Mouse (Mus musculus) megakaryocyte, embryonic 14.5 days (primary cell): ENCODE data around the gene Styx. TPM values are rescaled to one million over a fixed set of nuclear protein-coding genes. Genes with fewer than 3 reads are reported as not detected.
A peak's percentile ranks its signal among the peaks of the same experiment; 100 is the strongest.
"Not testable (repeated sequence)": the region's sequence is repeated elsewhere in the genome, so short reads cannot be mapped to it uniquely, and the experiment has no call there.

Experiments used
- H3K27me3 ChIP-seq: replicated peaks from 2 replicates; pipeline ENCODE3; 2012; ENCODE audit warnings: inconsistent platforms
- H3K36me3 ChIP-seq: replicated peaks from 2 replicates; pipeline ENCODE3; 2012; ENCODE audit warnings: low read length, inconsistent platforms, mixed read lengths
- H3K4me1 ChIP-seq: 2 replicates; pipeline ENCODE4 v1.6.1; 2012; ENCODE audit warnings: inconsistent platforms
- H3K4me3 ChIP-seq: replicated peaks from 2 replicates; pipeline ENCODE3; 2012; ENCODE audit warnings: moderate library complexity, mild to moderate bottlenecking, inconsistent platforms
- H3K9me3 ChIP-seq: 2 replicates; pipeline ENCODE4 v1.6.1; 2012; ENCODE audit warnings: inconsistent platforms
- FLI1 ChIP-seq: IDR thresholded peaks from 2 replicates; pipeline ENCODE4 v1.6.1; 2012; ENCODE audit warnings: low read length, inconsistent platforms, mixed read lengths
- GATA1 ChIP-seq: IDR thresholded peaks from 3 replicates; pipeline ENCODE4 v1.6.1; 2012; ENCODE audit warnings: mixed read lengths, low read length, inconsistent platforms, borderline replicate concordance
- polyA plus RNA-seq: library from polyadenylated mRNA; stranded (reverse); fragments of >175 nt; gene quantifications from 2 replicates; pipeline ENCODE4 v1.2.3, GENCODE M21; 2012; ENCODE audit warnings: low replicate concordance; ENCODE audit not compliant: insufficient read depth

Styx gene
- polyA plus RNA-seq, 1 experiment, result 46.9 TPM

DNA sequence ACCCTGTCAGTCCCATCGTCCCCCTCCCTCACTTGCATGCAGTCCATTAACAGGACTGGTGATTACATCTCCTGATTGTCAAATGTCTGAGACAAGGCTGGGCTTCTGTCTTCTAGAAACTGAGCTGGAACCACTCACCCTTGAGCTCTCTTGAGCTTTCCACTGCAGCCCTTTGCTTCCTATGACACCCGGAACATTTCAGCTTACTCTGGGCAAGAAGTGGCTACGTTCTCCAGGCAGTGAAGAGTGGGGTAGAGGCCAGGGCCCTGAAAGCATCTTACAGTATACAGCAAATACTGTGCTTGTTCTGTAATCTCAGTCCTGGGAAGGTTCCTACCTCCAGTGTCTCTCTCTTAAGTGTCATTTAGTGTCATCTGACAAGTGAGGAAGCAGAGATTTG lies 38.3 kb downstream of the Styx start:
- H3K36me3 ChIP-seq, result peaks cover 3% of the 10 kb centered on the region
- no peaks in the 10 kb centered on the region for H3K27me3 ChIP-seq
- peak overlapping the region; percentile 95 for H3K4me3 ChIP-seq
- peaks cover 26% of the 10 kb centered on the region for H3K4me1 ChIP-seq
- TF ChIP-seq FLI1 (no peak), GATA1 (no peak)
- H3K9me3 ChIP-seq, result no peaks in the 10 kb centered on the region

DNA sequence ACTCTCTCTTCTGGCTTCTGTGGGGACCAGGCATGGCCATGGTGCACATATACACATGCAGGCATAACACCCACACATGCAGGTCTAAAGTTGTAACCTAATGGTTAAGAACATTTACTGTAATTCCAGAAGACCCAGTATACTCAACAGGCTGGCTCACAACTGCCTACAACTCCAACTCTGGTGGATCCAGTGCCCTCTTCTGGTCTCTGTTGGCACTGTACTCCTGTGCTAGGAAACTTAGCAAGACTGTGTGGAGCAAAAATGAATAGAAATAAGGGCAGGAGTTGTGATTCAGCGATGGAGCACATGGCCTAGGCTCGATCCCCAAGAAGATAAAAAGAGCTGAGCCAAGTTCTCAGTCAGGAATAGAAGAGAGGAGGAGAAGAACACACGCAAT lies 48.9 kb downstream of the Styx start:
- Histone ChIP-seq H3K9me3 (no peaks in the 10 kb centered on the region), H3K4me3 (no peak overlapping the region), H3K4me1 (no peaks in the 10 kb centered on the region), H3K27me3 (no peaks in the 10 kb centered on the region), H3K36me3 (no peaks in the 10 kb centered on the region)
- TF ChIP-seq FLI1 (no peak), GATA1 (no peak)

DNA sequence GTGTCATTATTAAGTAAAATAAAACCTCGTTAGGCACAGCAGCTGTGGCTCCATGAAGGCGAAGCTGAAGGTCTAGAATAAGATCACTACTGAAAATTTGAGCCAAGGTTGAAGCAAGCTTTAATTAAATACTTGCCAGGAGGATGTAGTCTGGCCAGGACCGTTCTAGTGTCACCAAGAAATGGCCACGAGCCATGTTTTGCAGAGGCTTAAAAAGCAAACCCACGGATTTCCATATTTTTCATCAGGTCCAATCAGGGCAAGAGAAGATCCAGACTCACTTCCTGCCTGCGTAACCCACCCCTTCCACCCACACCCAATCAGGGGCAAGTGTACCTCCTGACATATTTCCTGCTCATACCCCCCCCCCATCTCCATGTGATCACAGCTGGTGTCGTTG lies 52.8 kb downstream of the Styx start:
- H3K4me3 ChIP-seq, result no peak overlapping the region
- H3K9me3 ChIP-seq, result no peaks in the 10 kb centered on the region
- TF ChIP-seq GATA1 (no peak), FLI1 (no peak)
- no peaks in the 10 kb centered on the region for H3K36me3 ChIP-seq
- no peaks in the 10 kb centered on the region for H3K4me1 ChIP-seq
- H3K27me3 ChIP-seq, result no peaks in the 10 kb centered on the region

DNA sequence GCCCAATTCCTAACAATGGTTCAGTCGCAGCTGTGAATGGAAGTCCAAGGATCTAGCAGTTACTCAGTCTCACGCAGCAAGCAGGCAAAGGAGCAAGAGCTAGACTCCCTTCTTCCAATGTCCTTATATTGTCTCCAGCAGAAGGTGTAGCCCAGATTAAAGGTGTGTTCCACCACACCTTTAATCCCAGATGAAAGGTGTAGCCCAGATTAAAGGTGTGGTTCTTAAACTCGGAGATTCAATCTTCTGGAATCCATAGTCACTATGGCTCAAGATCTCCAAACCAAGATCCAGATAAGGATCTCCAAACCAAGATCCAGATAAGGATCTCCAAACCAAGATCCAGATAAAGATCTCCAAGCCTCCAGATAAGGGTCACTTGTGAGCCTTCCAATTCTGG lies 53.9 kb downstream of the Styx start, which contains the start of gene Gnpnat1:
TSS of gene Gnpnat1 (minus strand) at position 101 of the 400 bp plus-strand sequence.
- H3K9me3 ChIP-seq, H3K36me3 ChIP-seq, H3K4me3 ChIP-seq, H3K27me3 ChIP-seq, H3K4me1 ChIP-seq: not testable (repeated sequence)

DNA sequence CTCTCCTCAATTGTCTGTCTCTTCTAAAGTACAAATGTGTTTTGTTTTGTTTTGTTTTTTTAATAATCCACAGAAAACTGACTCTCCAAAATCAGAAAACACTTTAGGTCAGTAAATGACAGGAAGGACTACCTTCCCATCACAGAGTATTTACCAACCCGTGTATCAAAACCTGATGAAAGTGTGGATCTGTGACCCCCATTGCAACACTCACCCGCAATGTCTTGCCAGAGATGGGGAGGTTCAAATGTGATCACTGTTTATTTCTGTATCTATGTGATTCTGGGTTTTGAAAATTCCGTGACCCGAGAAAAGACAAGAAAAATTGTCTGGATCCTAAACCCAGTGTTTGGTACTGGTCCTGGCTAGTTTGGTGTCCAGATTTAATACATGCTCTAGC lies 65.4 kb downstream of the Styx start:
- no peak overlapping the region for H3K4me3 ChIP-seq
- H3K36me3 ChIP-seq, result no peaks in the 10 kb centered on the region
- H3K9me3 ChIP-seq, result no peaks in the 10 kb centered on the region
- TF ChIP-seq FLI1, result no peak
- H3K27me3 ChIP-seq, result peaks cover 2% of the 10 kb centered on the region
- H3K4me1 ChIP-seq, result no peaks in the 10 kb centered on the region

DNA sequence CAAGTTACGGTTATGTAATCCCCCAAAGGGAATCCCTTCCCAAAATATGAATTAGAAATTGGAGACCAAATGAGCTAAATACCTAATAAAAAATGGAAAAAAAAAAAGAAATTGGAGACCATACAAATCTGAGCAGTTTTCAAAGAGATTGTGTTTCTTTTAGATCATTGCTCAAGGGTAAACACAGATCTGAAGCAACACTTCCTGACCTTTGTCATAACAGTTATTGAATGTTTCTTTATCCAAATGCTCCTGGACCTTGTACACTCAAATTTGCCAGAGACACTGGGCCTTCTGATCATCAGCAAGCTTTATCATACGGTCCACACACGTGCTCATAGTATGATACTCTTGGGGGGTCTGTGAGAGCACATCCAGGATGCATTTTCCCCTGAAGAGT lies 67.7 kb downstream of the Styx start:
- peaks cover 4% of the 10 kb centered on the region for H3K27me3 ChIP-seq
- H3K4me3 ChIP-seq, result no peak overlapping the region
- no peaks in the 10 kb centered on the region for H3K9me3 ChIP-seq
- no peak for TF ChIP-seq FLI1
- no peak for TF ChIP-seq GATA1
- no peaks in the 10 kb centered on the region for H3K36me3 ChIP-seq
- peaks cover 7% of the 10 kb centered on the region; the same call in 1 of the 2 replicates for H3K4me1 ChIP-seq

DNA sequence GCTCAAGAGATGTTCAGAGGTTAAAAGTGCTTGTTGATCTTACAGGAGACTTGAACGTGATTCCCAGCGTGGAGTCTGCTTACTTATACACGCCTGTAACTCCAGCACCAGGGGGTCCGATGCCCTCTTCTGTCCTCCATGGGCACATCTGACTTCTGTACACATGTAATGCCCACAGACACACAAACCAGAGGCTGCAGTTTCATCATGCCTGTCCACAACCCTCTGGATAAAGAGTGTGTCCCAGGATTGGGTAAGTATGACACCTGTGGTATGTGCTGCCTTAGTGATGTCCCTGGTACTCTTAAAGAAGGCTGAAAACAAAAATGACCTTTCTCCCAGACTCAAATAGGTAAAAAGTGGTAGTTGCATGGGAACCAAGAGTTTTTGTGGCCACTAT lies 68.4 kb downstream of the Styx start:
- Histone ChIP-seq H3K4me3 (no peak overlapping the region), H3K4me1 (peaks cover 7% of the 10 kb centered on the region; the same call in 1 of the 2 replicates), H3K9me3 (no peaks in the 10 kb centered on the region), H3K36me3 (no peaks in the 10 kb centered on the region), H3K27me3 (peaks cover 4% of the 10 kb centered on the region)
- no peak for TF ChIP-seq FLI1
- no peak for TF ChIP-seq GATA1

DNA sequence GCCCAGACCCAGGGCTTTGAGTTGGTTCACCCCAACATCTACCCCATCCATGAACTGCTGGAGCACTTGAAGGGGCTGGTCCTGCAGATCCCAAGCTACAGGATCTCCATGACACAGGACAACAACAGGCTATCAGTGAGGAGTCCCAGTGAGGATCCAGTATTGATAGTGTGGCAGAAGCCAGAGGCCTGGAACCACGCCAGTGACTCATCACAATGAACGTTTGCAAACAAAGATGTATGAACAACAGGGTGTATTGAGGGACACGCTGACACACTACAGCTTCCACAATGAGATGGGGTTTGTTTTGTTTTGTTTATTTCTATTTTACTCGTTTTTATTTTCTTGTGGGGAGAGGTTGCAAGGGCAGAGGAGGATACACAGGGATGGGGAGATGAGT lies 71.5 kb downstream of the Styx start:
- Histone ChIP-seq H3K4me3 (no peak overlapping the region), H3K36me3 (no peaks in the 10 kb centered on the region), H3K4me1 (peaks cover 7% of the 10 kb centered on the region; the same call in 1 of the 2 replicates), H3K27me3 (peaks cover 6% of the 10 kb centered on the region), H3K9me3 (0 out of 2 replicates have a peak, but pooled peaks cover 5% of the 10 kb centered on the region)
- no peak for TF ChIP-seq GATA1
- TF ChIP-seq FLI1, result no peak

DNA sequence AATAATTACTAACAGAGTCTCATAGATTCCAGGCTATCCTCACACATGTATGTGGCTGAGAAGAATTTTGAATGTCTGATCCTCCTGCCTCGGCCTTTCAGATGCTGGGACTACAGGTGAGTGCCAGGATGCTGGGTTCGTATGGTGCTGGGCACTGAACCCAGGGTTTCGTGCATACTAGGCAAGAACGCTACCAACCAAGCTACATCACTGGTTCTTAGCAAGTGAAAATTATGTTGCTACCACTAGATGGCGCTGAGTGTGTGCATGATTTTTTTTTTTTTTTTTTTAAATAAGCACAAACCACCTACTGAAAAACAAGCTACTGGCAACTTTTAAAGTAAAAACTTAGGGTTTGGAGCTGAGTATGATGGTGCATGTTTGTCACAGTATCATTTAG lies 72.3 kb downstream of the Styx start:
- Histone ChIP-seq H3K9me3 (peaks cover 9% of the 10 kb centered on the region; the same call in 1 of the 2 replicates), H3K27me3 (peaks cover 6% of the 10 kb centered on the region), H3K36me3 (no peaks in the 10 kb centered on the region), H3K4me1 (peaks cover 7% of the 10 kb centered on the region; the same call in 1 of the 2 replicates), H3K4me3 (no peak overlapping the region)
- TF ChIP-seq FLI1 (no peak), GATA1 (no peak)

DNA sequence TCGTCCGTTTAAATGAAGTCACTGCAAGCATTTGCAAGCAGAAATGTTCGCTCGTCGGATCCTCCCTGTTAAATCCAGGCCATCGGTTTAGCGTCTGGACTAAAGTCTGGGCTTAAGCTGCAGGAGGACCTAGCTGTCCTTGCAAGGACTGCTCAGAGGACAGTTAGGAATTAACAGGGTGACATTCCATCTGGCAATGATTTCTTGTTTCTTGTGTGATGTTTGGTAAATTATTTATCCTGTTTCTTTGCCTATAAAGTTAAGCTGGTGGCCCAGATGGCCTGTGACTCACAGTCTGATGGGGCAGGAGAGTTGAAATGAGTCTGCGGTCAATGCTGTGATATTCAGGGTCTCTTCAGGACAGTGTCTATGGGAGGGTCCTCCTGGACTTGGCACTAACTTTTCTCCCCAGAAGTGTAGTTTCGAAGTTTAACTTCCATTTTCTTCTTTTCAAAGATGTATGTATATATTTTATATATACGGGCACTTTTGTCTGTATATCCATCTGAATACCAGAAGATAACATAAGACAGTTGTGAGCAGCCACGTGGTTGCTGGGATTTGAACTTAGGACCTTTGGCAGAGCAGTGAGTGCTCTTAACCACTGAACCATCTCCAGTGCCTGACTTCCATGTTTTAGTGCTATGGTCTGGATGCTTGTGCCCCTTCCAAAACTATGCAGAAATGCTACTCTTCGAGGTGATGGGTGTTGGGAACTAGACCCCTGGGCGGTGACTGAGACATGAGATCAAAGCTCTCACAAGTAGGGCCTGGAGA lies 79.4 kb downstream of the Styx start:
- TF ChIP-seq FLI1 (no peak), GATA1 (no peak)
- no peaks in the 10 kb centered on the region for H3K36me3 ChIP-seq
- H3K27me3 ChIP-seq, result no peaks in the 10 kb centered on the region

DNA sequence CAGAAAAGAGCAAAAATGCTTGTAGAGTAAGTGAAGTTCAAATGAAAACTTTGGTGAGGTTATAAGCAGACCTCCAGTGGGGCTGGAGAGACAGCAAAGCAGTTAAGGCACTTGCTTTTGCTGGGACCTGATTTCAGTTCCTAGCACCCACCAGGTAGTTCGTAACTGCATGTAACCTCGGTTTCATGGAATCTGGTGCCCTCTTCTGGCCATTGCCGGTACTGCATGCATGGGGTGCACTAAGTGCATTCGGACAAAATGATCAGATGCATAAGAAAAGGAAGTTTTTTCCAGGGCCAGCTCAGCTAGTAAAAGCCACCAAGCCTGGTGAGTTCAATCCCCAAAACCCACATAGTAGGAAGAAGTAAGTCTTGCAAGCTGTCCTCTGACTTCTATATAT lies 81.1 kb downstream of the Styx start:
- Histone ChIP-seq H3K4me1 (no peaks in the 10 kb centered on the region), H3K27me3 (no peaks in the 10 kb centered on the region), H3K9me3 (peaks cover 28% of the 10 kb centered on the region), H3K4me3 (no peak overlapping the region), H3K36me3 (no peaks in the 10 kb centered on the region)
- TF ChIP-seq GATA1 (no peak), FLI1 (no peak)

More for the DNA sequence above, 79.4 kb downstream of the Styx start:
- no peak overlapping the region for H3K4me3 ChIP-seq
- no peaks in the 10 kb centered on the region for H3K4me1 ChIP-seq
- peaks cover 34% of the 10 kb centered on the region for H3K9me3 ChIP-seq
